ENCODE assay signal across 11 mouse cellular contexts in genomic region chr10:53087811-53088210, GRCm38 (mm10).
DNase-seq lines count a peak whose midpoint lies in the region; ATAC-seq and TF ChIP-seq lines count a peak whose summit lies in the region.
"Had no signal": no experiment of that assay in that cellular context is flagged by ENCODE, and none has a peak within 500 bp of the region (broad histone marks: within the 10 kb centered on the region; RNA-seq: fewer than 3 reads in every experiment).

No protein-coding gene starts in this region.

- intact Hi-C loops in left cerebral cortex, postnatal 10 days (cut with DNase I): loop anchor here (10.0 kb wide), 1 partner anchor 247 kb away; the partner anchor contains the start of gene Pln

- H3K4me3 ChIP-seq in forebrain, postnatal 0 days (ENCODE audit: low read depth, low read length): no peak overlapping the region
- no peak overlapping the region for H3K4me3 ChIP-seq in forebrain, embryonic 12.5 days (replicated peaks)
- H3K4me3 ChIP-seq in layer of hippocampus, adult 2 months: no peak overlapping the region
- H3K4me3 ChIP-seq: erythroblast, embryonic 14.5 days had no signal

- no peaks in the 10 kb centered on the region; the same call in 1 of the 2 replicates for H3K36me3 ChIP-seq in forebrain, postnatal 0 days (ENCODE audit: insufficient read depth)
- peaks cover 6% of the 10 kb centered on the region; the same call in 1 of the 2 replicates for H3K36me3 ChIP-seq in forebrain, embryonic 12.5 days (replicated peaks)

- no peak overlapping the region for H3K4me2 ChIP-seq in forebrain, postnatal 0 days (ENCODE audit: low read depth)
- H3K4me2 ChIP-seq in forebrain, embryonic 12.5 days: no peak overlapping the region

- H3K4me1 ChIP-seq in forebrain, postnatal 0 days (ENCODE audit: insufficient read depth): no peaks in the 10 kb centered on the region
- H3K4me1 ChIP-seq in forebrain, embryonic 12.5 days: no peaks in the 10 kb centered on the region

- peak; percentile 31 for DNase-seq in forebrain, postnatal 0 days
- no peak for DNase-seq in layer of hippocampus, adult 2 months (ENCODE audit: low spot score in 2 of 2)
- DNase-seq in layer of hippocampus, postnatal 36 days: no peak
- DNase-seq in NIH3T3 (ENCODE audit: low read depth): peak; percentile 25
- DNase-seq in lung, postnatal 14 days: peak; percentile 11
- DNase-seq in left cerebral cortex, postnatal 10 days (ENCODE audit: extremely low spot score in 1 of 2, low spot score in 2 of 2): no peak
- DNase-seq: right cerebral cortex, postnatal 4 days; thymus, adult 18-20 months had no signal

- peak; percentile 54 for TF ChIP-seq CTCF in forebrain, postnatal 0 days (IDR thresholded peaks at IDR 0.05; ENCODE audit: low read depth)
- TF ChIP-seq CTCF in layer of hippocampus, adult 2 months (conservative IDR thresholded peaks at IDR 0.05): peak; percentile 81

- no peak overlapping the region for H3K27ac ChIP-seq in forebrain, postnatal 0 days (ENCODE audit: low read depth, low read length)
- no peak overlapping the region for H3K27ac ChIP-seq in forebrain, embryonic 12.5 days
- no peak overlapping the region for H3K27ac ChIP-seq in layer of hippocampus, adult 2 months

- 92% methylated on average over 1 of the region's 1 CpGs for WGBS in forebrain, postnatal 0 days
- WGBS in forebrain, embryonic 12.5 days: 94% methylated on average over 1 of the region's 1 CpGs

- H3K9ac ChIP-seq in forebrain, postnatal 0 days: no peak overlapping the region
- no peak overlapping the region for H3K9ac ChIP-seq in forebrain, embryonic 12.5 days

- no peak for ATAC-seq in forebrain, postnatal 0 days
- ATAC-seq in forebrain, embryonic 12.5 days (ENCODE audit: low FRiP score): no peak
- ATAC-seq in erythroblast, adult 5-6 weeks (replicated peaks; ENCODE audit: low FRiP score, poor library complexity, severe bottlenecking): no peak

- no peaks in the 10 kb centered on the region for H3K9me3 ChIP-seq in forebrain, postnatal 0 days (ENCODE audit: low read length)
- no peaks in the 10 kb centered on the region for H3K9me3 ChIP-seq in forebrain, embryonic 12.5 days

- no peaks in the 10 kb centered on the region for H3K27me3 ChIP-seq in forebrain, postnatal 0 days (ENCODE audit: insufficient read depth, low read length)
- no peaks in the 10 kb centered on the region for H3K27me3 ChIP-seq in forebrain, embryonic 12.5 days

Comparison
In these comparisons a context has a peak if more than half of its experiments do, and no peak if none do; other contexts are left out.
1. DNase-seq: peak in forebrain, postnatal 0 days (single experiment), NIH3T3 (single experiment) and lung, postnatal 14 days (single experiment); none in layer of hippocampus, adult 2 months (0 of 2), layer of hippocampus, postnatal 36 days (0 of 2) and left cerebral cortex, postnatal 10 days (0 of 2).